Mouse (Mus musculus): ENCODE results near the gene Olfr381.
"Not testable (repeated sequence)": the region's sequence is repeated elsewhere in the genome, so short reads cannot be mapped to it uniquely, and the experiment has no call there.

Olfr381 gene

DNA sequence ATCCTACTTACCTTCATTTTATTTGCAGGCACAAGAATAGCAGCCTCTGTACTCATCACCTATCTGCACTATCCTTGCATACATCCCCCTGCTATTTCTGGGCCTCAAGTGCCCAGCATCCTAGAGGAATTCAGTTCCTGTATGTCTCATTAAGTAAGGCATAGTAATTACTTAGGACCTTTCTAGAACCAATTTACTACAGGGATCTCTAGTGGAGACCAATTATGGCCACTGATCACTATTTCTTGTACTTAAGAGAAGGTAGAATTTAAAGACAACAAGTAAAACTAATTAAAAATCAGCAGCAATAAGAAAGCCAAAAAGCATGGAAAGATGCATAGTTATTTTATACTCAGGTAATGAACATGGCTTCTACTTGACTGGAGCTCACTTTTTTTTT, at the start of gene Olfr381:
Gene Olfr381 (minus strand): TSS at position 101 of the 400 bp plus-strand sequence.
- DNase-seq (ENCODE audit: low spot score): no peak

DNA sequence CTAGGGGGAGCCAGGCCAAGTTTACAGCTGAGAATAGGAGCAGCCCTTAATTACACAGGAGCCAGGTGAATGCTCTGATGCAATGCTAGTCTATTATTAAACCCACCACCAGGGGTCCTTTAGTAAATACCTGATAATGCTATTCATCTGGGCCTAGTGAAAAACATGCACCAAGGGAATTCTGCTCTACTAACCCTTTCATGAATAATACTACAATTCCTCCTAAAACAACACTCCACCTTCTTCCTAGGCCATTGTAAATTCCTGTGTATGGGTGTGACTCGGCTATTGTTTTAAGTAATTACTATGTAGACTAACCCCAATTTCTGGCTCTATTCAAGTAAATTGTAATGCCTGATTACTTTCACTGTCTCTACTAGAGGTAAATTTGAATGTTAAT, 37.6 kb upstream of the Olfr381 start:
- DNase-seq (ENCODE audit: low spot score): not testable (repeated sequence)

DNA sequence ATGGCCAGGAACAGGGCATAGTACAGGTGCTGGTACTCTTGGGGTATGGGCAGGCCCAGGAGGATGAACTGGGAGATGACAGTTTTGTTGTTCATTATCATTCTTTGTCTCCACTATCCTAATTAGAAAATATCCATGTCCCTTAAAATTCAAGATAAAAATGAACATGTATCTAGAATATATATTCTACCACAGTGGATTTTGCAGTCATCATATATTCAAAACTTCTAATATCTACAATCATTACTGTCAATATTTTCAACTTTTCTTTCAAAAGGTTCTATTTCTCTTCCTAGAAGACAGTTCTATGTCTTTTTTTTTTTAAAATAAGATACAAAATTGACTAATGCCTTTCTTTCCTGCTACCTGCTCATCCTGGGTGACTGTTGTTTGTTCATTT, 25.7 kb upstream of the Olfr381 start, which contains the start of gene Olfr382:
Gene Olfr382 (minus strand): TSS at position 101 of the 400 bp plus-strand sequence.
- DNase-seq (ENCODE audit: low spot score): no peak

DNA sequence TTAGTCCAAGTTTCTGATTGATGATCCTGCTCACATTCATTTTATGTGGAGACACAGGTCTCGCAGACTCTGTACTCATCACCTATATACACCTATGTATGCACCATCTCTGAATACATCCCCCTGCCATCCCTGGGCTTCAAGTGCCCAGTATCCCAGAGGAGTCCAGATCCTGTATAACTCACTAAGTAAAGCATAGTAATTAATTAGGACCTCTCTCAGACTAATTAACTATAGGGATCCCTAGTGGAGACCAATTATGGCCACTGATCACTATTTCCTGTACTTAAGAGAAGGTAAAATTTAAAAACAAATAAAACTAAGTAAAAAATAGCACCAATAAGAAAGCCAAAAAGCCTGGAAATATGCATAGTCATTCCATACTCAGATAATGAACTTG, 34.0 kb downstream of the Olfr381 start, which contains the start of gene Olfr380:
Gene Olfr380 (minus strand): TSS at position 101 of the 400 bp plus-strand sequence.
- DNase-seq (ENCODE audit: low spot score): no peak
